Mouse (Mus musculus) kidney, adult 2 months (tissue): ENCODE data around the gene Rab6b. TPM values are rescaled to one million over a fixed set of nuclear protein-coding genes. Genes with fewer than 3 reads are reported as not detected.

Source experiments
- DNase-seq: peaks from one replicate; pipeline ENCODE4 v3.0.0; 2021
- H3K27ac ChIP-seq: fragments of 200-500 bp; 2 replicates; pipeline ENCODE4 v1.5.1; 2012; ENCODE audit warnings: low read depth, low read length, control low read depth, inconsistent platforms; ENCODE audit not compliant: insufficient read depth
- H3K27me3 ChIP-seq: fragments of 200-500 bp; replicated peaks from 2 replicates; pipeline ENCODE4 v1.6.1; 2012; ENCODE audit warnings: mild to moderate bottlenecking, moderate library complexity, low read length, inconsistent platforms; ENCODE audit not compliant: control insufficient read depth, insufficient read depth
- H3K36me3 ChIP-seq: fragments of 200-500 bp; 2 replicates; pipeline ENCODE4 v1.6.1; 2012; ENCODE audit warnings: mild to moderate bottlenecking, moderate library complexity, low read length, inconsistent platforms; ENCODE audit not compliant: control insufficient read depth, insufficient read depth
- H3K4me1 ChIP-seq: fragments of 200-500 bp; 2 replicates; pipeline ENCODE4 v1.6.1; 2011; ENCODE audit warnings: low read length; ENCODE audit not compliant: control insufficient read depth, insufficient read depth
- H3K4me3 ChIP-seq: fragments of 200-500 bp; 2 replicates; pipeline ENCODE4 v1.5.1; 2011; ENCODE audit warnings: mild to moderate bottlenecking, low read depth, low read length, control low read depth; ENCODE audit not compliant: insufficient read depth
- CTCF ChIP-seq: fragments of 200-500 bp; conservative IDR thresholded peaks from 2 replicates; pipeline ENCODE4 v1.5.1; 2011; ENCODE audit warnings: low read depth, mild to moderate bottlenecking, control low read depth, low read length, moderate library complexity, mixed read lengths; ENCODE audit not compliant: insufficient read depth, insufficient read length
- POLR2A ChIP-seq: fragments of 200-500 bp; IDR thresholded peaks from one replicate; pipeline ENCODE4 v1.6.1; 2011; ENCODE audit warnings: low read depth, low read length, control low read depth
- WGBS: fragments of 180-500 bp; shearing (Covaris S2); methylation state at CpG from one replicate; pipeline ENCODE4 v1.1.7; 2018; 5-methylcytosine and 5-hydroxymethylcytosine counted together
- polyA plus RNA-seq: library from polyadenylated mRNA; depleted of rRNA; stranded (reverse); fragments of >200 nt; gene quantifications from 2 replicates; pipeline ENCODE4 v1.2.3, GENCODE M21; 2012

The Rab6b gene
- polyA plus RNA-seq, 1 experiment, result 3.8 TPM

- TF ChIP-seq POLR2A, result no peak
- TF ChIP-seq CTCF, result no peak
- Histone ChIP-seq H3K4me1 (no peaks in the 10 kb centered on the region), H3K36me3 (no peaks in the 10 kb centered on the region), H3K27me3 (no peaks in the 10 kb centered on the region), H3K4me3 (no peak overlapping the region), H3K27ac (no peak overlapping the region)
- WGBS, result 63% methylated on average over 4 of the region's 4 CpGs
- no peak for DNase-seq
These were observed 32.3 kb downstream of the Rab6b start for GRCm38 (mm10) chr9:103143881-103144280.

- no peaks in the 10 kb centered on the region for H3K4me1 ChIP-seq
- 76% methylated on average over 5 of the region's 5 CpGs for WGBS
- no peaks in the 10 kb centered on the region for H3K27me3 ChIP-seq
- no peaks in the 10 kb centered on the region for H3K36me3 ChIP-seq
- no peak for DNase-seq
- H3K4me3 ChIP-seq, result no peak overlapping the region
- H3K27ac ChIP-seq, result no peak overlapping the region
- no peak for TF ChIP-seq POLR2A
- no peak for TF ChIP-seq CTCF
These were observed 33.8 kb downstream of the Rab6b start for GRCm38 (mm10) chr9:103145351-103145750.

- H3K36me3 ChIP-seq, result no peaks in the 10 kb centered on the region
- WGBS, result 91% methylated on average over 10 of the region's 10 CpGs
- no peaks in the 10 kb centered on the region for H3K27me3 ChIP-seq
- H3K4me3 ChIP-seq, result no peak overlapping the region
- no peak overlapping the region for H3K27ac ChIP-seq
- DNase-seq, result no peak
- no peaks in the 10 kb centered on the region for H3K4me1 ChIP-seq
- no peak for TF ChIP-seq POLR2A
- TF ChIP-seq CTCF, result no peak
These were observed 34.7 kb downstream of the Rab6b start for GRCm38 (mm10) chr9:103146257-103146656.

- H3K4me3 ChIP-seq, result no peak overlapping the region
- no peaks in the 10 kb centered on the region for H3K27me3 ChIP-seq
- H3K4me1 ChIP-seq, result no peaks in the 10 kb centered on the region
- TF ChIP-seq POLR2A (no peak), CTCF (no peak)
- no peak overlapping the region for H3K27ac ChIP-seq
- DNase-seq, result no peak
- H3K36me3 ChIP-seq, result no peaks in the 10 kb centered on the region
- whole genome bisulfite sequencing, result 43% methylated on average over 9 of the region's 9 CpGs
These were observed 35.1 kb downstream of the Rab6b start for GRCm38 (mm10) chr9:103146703-103147102.

- DNase-seq, result no peak
- WGBS, result 79% methylated on average over 13 of the region's 13 CpGs
- no peak overlapping the region for H3K4me3 ChIP-seq
- TF ChIP-seq CTCF (no peak), POLR2A (no peak)
- H3K27ac ChIP-seq, result no peak overlapping the region
- no peaks in the 10 kb centered on the region for H3K27me3 ChIP-seq
- H3K4me1 ChIP-seq, result no peaks in the 10 kb centered on the region
- H3K36me3 ChIP-seq, result no peaks in the 10 kb centered on the region
These were observed 35.5 kb downstream of the Rab6b start for GRCm38 (mm10) chr9:103147103-103147502.

GRCm38 (mm10) chr9:103149074-103149799, 37.6 kb downstream of the Rab6b start:
- TF ChIP-seq POLR2A (no peak), CTCF (no peak)
- WGBS, result 78% methylated on average over 12 of the region's 12 CpGs
- no peaks in the 10 kb centered on the region for H3K36me3 ChIP-seq
- no peaks in the 10 kb centered on the region for H3K27me3 ChIP-seq
- no peak overlapping the region for H3K4me3 ChIP-seq
- H3K4me1 ChIP-seq, result no peaks in the 10 kb centered on the region
- no peak overlapping the region for H3K27ac ChIP-seq
- no peak for DNase-seq

- WGBS, result 66% methylated on average over 5 of the region's 5 CpGs
- no peak overlapping the region for H3K27ac ChIP-seq
- TF ChIP-seq POLR2A, result no peak
- H3K4me3 ChIP-seq, result no peak overlapping the region
- no peaks in the 10 kb centered on the region for H3K4me1 ChIP-seq
- H3K36me3 ChIP-seq, result no peaks in the 10 kb centered on the region
- no peak for DNase-seq
- no peaks in the 10 kb centered on the region for H3K27me3 ChIP-seq
These were observed 41.7 kb downstream of the Rab6b start for GRCm38 (mm10) chr9:103153286-103153685.
